Mouse (Mus musculus): ENCODE measurements at regions not wholly inside any gene's neighbourhood (a gene's known extent, or its start where the extent isn't known, plus 50 kb on each side); places are given as distances from the start of the nearest gene placed in this dataset.

- no peak for DNase-seq (ENCODE audit: low spot score)
Observed at GRCm38 (mm10) chr10:67819534-67819933, 92.9 kb downstream of the Zfp365 start.

GRCm38 (mm10) chr10:67813901-67814300 is 98.6 kb downstream of the Zfp365 start:
- DNase-seq (ENCODE audit: low spot score), result no peak

- DNase-seq (ENCODE audit: low spot score), result no peak
Observed at GRCm38 (mm10) chr10:67805131-67805530, 107.3 kb downstream of the Zfp365 start.

GRCm38 (mm10) chr10:67804637-67805036 is 107.8 kb downstream of the Zfp365 start:
- no peak for DNase-seq (ENCODE audit: low spot score)

GRCm38 (mm10) chr10:67802156-67802555 is 110.3 kb downstream of the Zfp365 start:
- no peak for DNase-seq (ENCODE audit: low spot score)

GRCm38 (mm10) chr10:67801619-67802018 is 110.8 kb downstream of the Zfp365 start:
- DNase-seq (ENCODE audit: low spot score), result no peak

- no peak for DNase-seq (ENCODE audit: low spot score)
Observed at GRCm38 (mm10) chr10:67798991-67799390, 113.5 kb downstream of the Zfp365 start.

- DNase-seq (ENCODE audit: low spot score), result no peak
Observed at GRCm38 (mm10) chr10:67793206-67793605, 119.3 kb downstream of the Zfp365 start.

- no peak for DNase-seq (ENCODE audit: low spot score)
Observed at GRCm38 (mm10) chr10:67789651-67790050, 122.8 kb downstream of the Zfp365 start.

- DNase-seq (ENCODE audit: low spot score), result no peak
Observed at GRCm38 (mm10) chr10:67788116-67788515, 124.3 kb downstream of the Zfp365 start.

GRCm38 (mm10) chr10:67785563-67785962 is 126.9 kb downstream of the Zfp365 start:
- DNase-seq (ENCODE audit: low spot score), result no peak

- DNase-seq (ENCODE audit: low spot score), result no peak
Observed at GRCm38 (mm10) chr10:67778341-67778740, 134.1 kb downstream of the Zfp365 start.

- DNase-seq (ENCODE audit: low spot score), result no peak
Observed at GRCm38 (mm10) chr10:67777721-67778120, 134.7 kb downstream of the Zfp365 start.

GRCm38 (mm10) chr10:67776851-67777250 is 135.6 kb downstream of the Zfp365 start:
- DNase-seq (ENCODE audit: low spot score), result no peak

- no peak for DNase-seq (ENCODE audit: low spot score)
Observed at GRCm38 (mm10) chr10:67771796-67772195, 140.7 kb downstream of the Zfp365 start.

- no peak for DNase-seq (ENCODE audit: low spot score)
Observed at GRCm38 (mm10) chr10:67766099-67766498, 146.4 kb downstream of the Zfp365 start.

- no peak for DNase-seq (ENCODE audit: low spot score)
Observed at GRCm38 (mm10) chr10:67760424-67760823, 152.0 kb downstream of the Zfp365 start.

GRCm38 (mm10) chr10:67748121-67748520 is 164.3 kb downstream of the Zfp365 start:
- DNase-seq (ENCODE audit: low spot score), result no peak

GRCm38 (mm10) chr10:67747461-67747860 is 165.0 kb downstream of the Zfp365 start:
- no peak for DNase-seq (ENCODE audit: low spot score)

GRCm38 (mm10) chr10:67746140-67746539 is 166.3 kb downstream of the Zfp365 start:
- no peak for DNase-seq (ENCODE audit: low spot score)

- no peak for DNase-seq (ENCODE audit: low spot score)
Observed at GRCm38 (mm10) chr10:67743561-67743960, 168.9 kb downstream of the Zfp365 start.

- DNase-seq (ENCODE audit: low spot score), result no peak
Observed at GRCm38 (mm10) chr10:67742824-67743223, 169.6 kb downstream of the Zfp365 start.

- DNase-seq (ENCODE audit: low spot score), result no peak
Observed at GRCm38 (mm10) chr10:67742305-67742704, 170.2 kb downstream of the Zfp365 start.

- no peak for DNase-seq (ENCODE audit: low spot score)
Observed at GRCm38 (mm10) chr10:67739199-67739598, 173.3 kb downstream of the Zfp365 start.

- no peak for DNase-seq (ENCODE audit: low spot score)
Observed at GRCm38 (mm10) chr10:67736636-67737035, 175.8 kb downstream of the Zfp365 start.
